Mouse (Mus musculus) hindbrain, embryonic 10.5 days (tissue): ENCODE measurements at regions not wholly inside any gene's neighbourhood (a gene's known extent, or its start where the extent isn't known, plus 50 kb on each side); places are given as distances from the start of the nearest gene placed in this dataset.

ENCODE experiments used
- DNase-seq: peaks from one replicate; pipeline ENCODE4 v3.0.0-alpha.2; 2017; ENCODE audit warnings: low spot score
- H3K27ac ChIP-seq: fragments of 300-500 bp; sonication (generic); 2 replicates; pipeline ENCODE4 v1.5.1; 2016; ENCODE audit warnings: mild to moderate bottlenecking, moderate library complexity
- H3K27me3 ChIP-seq: fragments of 300-500 bp; sonication (generic); 2 replicates; pipeline ENCODE4 v1.6.1; 2016; ENCODE audit warnings: mild to moderate bottlenecking; ENCODE audit not compliant: poor library complexity, insufficient read depth, severe bottlenecking
- H3K36me3 ChIP-seq: fragments of 300-500 bp; sonication (generic); 2 replicates; pipeline ENCODE4 v1.6.1; 2016; ENCODE audit warnings: mild to moderate bottlenecking, moderate library complexity
- H3K4me1 ChIP-seq: fragments of 300-500 bp; sonication (generic); replicated peaks from 2 replicates; pipeline ENCODE4 v1.6.1; 2016; ENCODE audit warnings: mild to moderate bottlenecking
- H3K4me3 ChIP-seq: fragments of 300-500 bp; sonication (generic); 2 replicates; pipeline ENCODE4 v1.5.1; 2016; ENCODE audit warnings: mild to moderate bottlenecking, moderate library complexity
- H3K9me3 ChIP-seq: fragments of 300-500 bp; sonication (generic); 2 replicates; pipeline ENCODE4 v1.6.1; 2016; ENCODE audit warnings: mild to moderate bottlenecking, moderate library complexity
- WGBS: fragments of 180-500 bp; shearing (Covaris S2); methylation state at CpG from one replicate; pipeline ENCODE4 v1.1.7; 2016; 5-methylcytosine and 5-hydroxymethylcytosine counted together

GRCm38 (mm10) chr2:178542032-178542431 lies 111.7 kb downstream of the Cdh26 start:
- Histone ChIP-seq H3K27me3 (no peaks in the 10 kb centered on the region), H3K36me3 (no peaks in the 10 kb centered on the region), H3K9me3 (no peaks in the 10 kb centered on the region), H3K4me1 (peaks cover 13% of the 10 kb centered on the region), H3K4me3 (no peak overlapping the region), H3K27ac (no peak overlapping the region)
- WGBS: 28% methylated on average over 2 of the region's 2 CpGs
- peak; percentile 29 for DNase-seq

- WGBS: 82% methylated on average over 1 of the region's 1 CpGs
- no peaks in the 10 kb centered on the region for H3K36me3 ChIP-seq
- H3K9me3 ChIP-seq: no peaks in the 10 kb centered on the region
- H3K4me3 ChIP-seq: no peak overlapping the region
- H3K27me3 ChIP-seq: no peaks in the 10 kb centered on the region
- no peak for DNase-seq
- peaks cover 13% of the 10 kb centered on the region for H3K4me1 ChIP-seq
- no peak overlapping the region for H3K27ac ChIP-seq
Observed at GRCm38 (mm10) chr2:178544411-178544810, 114.1 kb downstream of the Cdh26 start.

- Histone ChIP-seq H3K27ac (peak overlapping the region; percentile 53; the same call in 1 of the 2 replicates), H3K27me3 (no peaks in the 10 kb centered on the region), H3K4me3 (no peak overlapping the region), H3K36me3 (no peaks in the 10 kb centered on the region), H3K4me1 (peaks cover 13% of the 10 kb centered on the region), H3K9me3 (no peaks in the 10 kb centered on the region)
- DNase-seq: peak; percentile 12
- WGBS: 72% methylated on average over 15 of the region's 15 CpGs
Observed at GRCm38 (mm10) chr2:178545601-178546352, 115.4 kb downstream of the Cdh26 start.

DNA sequence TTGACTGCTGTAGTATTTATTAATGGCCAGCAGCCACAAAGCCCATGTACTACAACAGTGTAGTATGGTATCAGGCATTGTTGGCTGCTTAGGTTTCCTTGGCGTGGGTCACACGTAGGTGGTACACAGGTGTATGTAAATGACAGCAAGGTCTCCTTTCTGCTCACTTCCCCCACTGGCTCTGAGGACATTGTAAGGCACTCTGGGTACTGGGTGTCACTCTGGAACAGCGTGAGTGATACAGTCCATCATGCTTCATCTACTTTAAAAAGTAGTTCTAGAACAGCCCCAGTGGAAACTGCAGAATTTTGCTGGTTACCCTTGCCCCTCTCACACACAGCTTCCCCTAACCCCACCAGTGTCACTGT lies 116.0 kb downstream of the Cdh26 start:
- 87% methylated on average over 3 of the region's 3 CpGs for WGBS
- H3K9me3 ChIP-seq: no peaks in the 10 kb centered on the region

GRCm38 (mm10) chr2:178546888-178547287 lies 116.6 kb downstream of the Cdh26 start:
- H3K4me1 ChIP-seq: peaks cover 13% of the 10 kb centered on the region
- DNase-seq: no peak
- H3K9me3 ChIP-seq: no peaks in the 10 kb centered on the region
- WGBS: 82% methylated on average over 3 of the region's 3 CpGs
- no peaks in the 10 kb centered on the region for H3K36me3 ChIP-seq
- no peak overlapping the region for H3K27ac ChIP-seq
- H3K27me3 ChIP-seq: no peaks in the 10 kb centered on the region
- no peak overlapping the region for H3K4me3 ChIP-seq

More for the DNA sequence above, 116.0 kb downstream of the Cdh26 start:
- Histone ChIP-seq H3K27me3 (no peaks in the 10 kb centered on the region), H3K4me1 (peaks cover 13% of the 10 kb centered on the region), H3K27ac (0 out of 2 replicates have a peak overlapping the region, but pooled peaks have one; percentile 53), H3K4me3 (no peak overlapping the region), H3K36me3 (no peaks in the 10 kb centered on the region)
- no peak for DNase-seq

DNA sequence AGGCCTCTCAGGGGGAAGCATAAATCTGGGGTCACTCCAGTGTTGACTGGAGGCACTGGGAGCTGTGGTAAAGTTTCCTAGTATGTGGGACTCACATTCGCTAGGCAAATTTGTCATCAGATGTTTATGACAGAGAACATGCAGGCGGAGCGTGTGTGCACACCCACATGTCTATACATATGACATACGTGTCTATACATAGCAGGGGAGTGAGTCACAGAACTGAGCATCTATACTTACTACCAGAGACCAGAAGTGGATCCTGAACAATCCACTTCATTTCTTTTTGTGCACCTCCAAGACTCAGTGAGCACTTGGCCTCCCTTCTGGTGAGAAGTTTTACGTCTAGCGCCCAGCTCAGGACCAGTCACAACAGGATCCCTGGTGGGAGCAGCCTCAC lies 118.6 kb downstream of the Cdh26 start:
- H3K27me3 ChIP-seq: no peaks in the 10 kb centered on the region
- 91% methylated on average over 6 of the region's 6 CpGs for WGBS
- no peak overlapping the region for H3K4me3 ChIP-seq
- H3K36me3 ChIP-seq: no peaks in the 10 kb centered on the region
- no peaks in the 10 kb centered on the region for H3K9me3 ChIP-seq
- H3K4me1 ChIP-seq: peaks cover 13% of the 10 kb centered on the region
- H3K27ac ChIP-seq: no peak overlapping the region
- no peak for DNase-seq

DNA sequence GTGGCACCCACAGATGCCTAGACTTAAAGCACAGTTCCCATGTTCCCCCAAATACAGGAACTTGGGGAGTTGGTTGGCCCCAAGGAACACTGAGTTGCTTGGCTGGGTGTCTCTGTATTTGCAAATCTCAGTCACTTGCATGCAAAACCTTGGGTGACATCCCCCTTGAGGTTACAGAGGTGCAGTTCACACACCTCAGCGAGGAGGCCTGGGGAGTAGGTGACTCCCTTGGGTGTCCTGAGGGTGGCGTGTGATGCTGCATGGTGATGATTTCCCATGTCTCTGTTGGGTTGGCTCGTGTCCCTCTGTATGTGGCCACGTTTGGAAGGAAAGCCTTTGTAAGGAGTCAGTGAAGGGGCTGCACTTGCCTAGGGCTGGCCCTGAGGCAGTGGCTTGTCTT lies 123.4 kb downstream of the Cdh26 start:
- Histone ChIP-seq H3K27me3 (0 out of 2 replicates have a peak, but pooled peaks cover 3% of the 10 kb centered on the region), H3K4me1 (peaks cover 12% of the 10 kb centered on the region), H3K27ac (no peak overlapping the region), H3K36me3 (no peaks in the 10 kb centered on the region), H3K4me3 (no peak overlapping the region), H3K9me3 (no peaks in the 10 kb centered on the region)
- no peak for DNase-seq
- 80% methylated on average over 4 of the region's 4 CpGs for WGBS

DNA sequence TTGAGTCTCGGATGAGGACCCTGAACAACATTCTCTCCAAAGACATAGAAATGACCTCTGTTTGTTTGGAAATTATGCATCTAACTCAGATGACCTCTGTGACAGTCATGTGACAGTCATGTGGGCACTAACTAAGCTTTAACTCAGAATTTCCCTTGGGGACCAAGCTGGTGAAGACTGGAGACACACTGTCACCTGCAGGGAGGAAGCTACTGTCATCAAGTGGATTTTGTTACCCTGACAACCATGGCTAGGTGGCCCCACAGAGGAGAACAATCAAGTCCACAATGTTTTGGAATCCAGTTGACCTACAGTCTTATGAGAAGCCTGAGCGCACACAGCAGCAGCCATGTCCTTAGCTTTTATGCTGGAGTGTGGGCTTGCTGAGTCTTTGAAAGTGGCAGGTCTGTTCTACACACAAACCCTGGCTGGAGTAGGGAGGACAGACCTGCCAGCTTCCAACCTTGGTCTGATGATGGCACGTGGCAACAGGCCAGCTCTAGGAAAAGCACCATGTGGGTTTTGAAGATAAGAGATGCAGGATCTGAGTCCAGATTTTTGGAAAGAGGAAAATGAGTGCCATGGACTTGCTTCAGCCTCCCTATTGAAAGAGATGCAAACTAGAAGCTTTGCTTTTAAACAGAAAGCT lies 125.5 kb downstream of the Cdh26 start:
- Histone ChIP-seq H3K27me3 (0 out of 2 replicates have a peak, but pooled peaks cover 3% of the 10 kb centered on the region), H3K4me1 (peaks cover 12% of the 10 kb centered on the region), H3K36me3 (no peaks in the 10 kb centered on the region), H3K9me3 (no peaks in the 10 kb centered on the region), H3K4me3 (no peak overlapping the region), H3K27ac (no peak overlapping the region)
- DNase-seq: no peak
- WGBS: 66% methylated on average over 3 of the region's 3 CpGs

- H3K4me3 ChIP-seq: no peak overlapping the region
- WGBS: 80% methylated on average over 9 of the region's 9 CpGs
- H3K4me1 ChIP-seq: peaks cover 15% of the 10 kb centered on the region
- DNase-seq: no peak
- H3K27ac ChIP-seq: peak overlapping the region; percentile 53; the same call in 1 of the 2 replicates
- H3K36me3 ChIP-seq: no peaks in the 10 kb centered on the region
- 0 out of 2 replicates have a peak, but pooled peaks cover 3% of the 10 kb centered on the region for H3K27me3 ChIP-seq
- H3K9me3 ChIP-seq: no peaks in the 10 kb centered on the region
Observed at GRCm38 (mm10) chr2:178557934-178558333, 127.6 kb downstream of the Cdh26 start.

DNA sequence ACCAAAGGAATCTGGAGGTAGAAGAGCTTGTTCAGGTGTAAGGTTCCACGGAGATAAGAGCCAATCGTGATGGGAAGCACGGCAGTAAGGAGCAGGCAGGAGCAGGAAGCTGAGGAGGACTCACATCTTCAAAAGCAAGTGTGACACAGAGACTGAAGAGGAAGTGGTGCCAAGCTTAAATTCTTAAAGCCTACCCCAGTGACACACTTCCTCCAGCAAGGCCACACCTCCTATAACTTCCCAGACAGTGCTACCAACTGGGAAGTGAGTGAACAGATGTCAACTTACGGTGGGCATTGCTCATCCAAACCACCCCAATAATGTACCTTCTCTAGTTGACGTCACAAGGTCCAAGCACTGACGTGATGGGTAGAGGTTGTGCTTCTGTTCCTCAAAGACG lies 133.0 kb downstream of the Cdh26 start:
- Histone ChIP-seq H3K36me3 (no peaks in the 10 kb centered on the region), H3K9me3 (no peaks in the 10 kb centered on the region), H3K27me3 (no peaks in the 10 kb centered on the region), H3K27ac (no peak overlapping the region), H3K4me3 (no peak overlapping the region), H3K4me1 (peaks cover 14% of the 10 kb centered on the region)
- no peak for DNase-seq
- WGBS: 90% methylated on average over 7 of the region's 7 CpGs

DNA sequence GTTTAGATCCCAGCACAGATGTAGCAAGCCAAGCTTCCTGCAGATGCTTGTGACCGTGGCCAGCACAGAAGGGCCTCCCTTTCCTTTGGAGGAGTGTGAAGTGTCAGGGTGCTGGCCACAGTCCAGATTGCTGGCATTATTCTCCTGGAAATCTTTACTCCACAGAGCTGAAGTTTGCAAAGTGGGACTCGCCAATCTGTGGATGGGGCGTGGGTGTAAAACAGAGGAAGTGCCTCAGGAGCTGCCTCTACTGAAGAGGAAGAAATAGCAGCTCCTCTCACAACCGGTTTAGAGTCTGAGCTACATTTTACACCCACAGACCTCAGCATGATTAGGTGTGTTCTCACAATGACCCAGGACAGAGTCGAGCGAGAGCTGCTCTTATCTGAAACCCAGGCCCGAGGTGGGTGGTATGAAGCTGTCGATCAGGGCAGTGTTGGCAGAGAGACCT lies 135.1 kb downstream of the Cdh26 start:
- H3K4me1 ChIP-seq: peaks cover 14% of the 10 kb centered on the region
- H3K27me3 ChIP-seq: no peaks in the 10 kb centered on the region
- no peak overlapping the region for H3K27ac ChIP-seq
- WGBS: 86% methylated on average over 8 of the region's 8 CpGs
- no peak for DNase-seq
- no peaks in the 10 kb centered on the region for H3K9me3 ChIP-seq
- H3K4me3 ChIP-seq: no peak overlapping the region
- no peaks in the 10 kb centered on the region for H3K36me3 ChIP-seq

- Histone ChIP-seq H3K4me1 (peaks cover 13% of the 10 kb centered on the region), H3K27ac (no peak overlapping the region), H3K27me3 (0 out of 2 replicates have a peak, but pooled peaks cover 1% of the 10 kb centered on the region), H3K9me3 (no peaks in the 10 kb centered on the region), H3K36me3 (no peaks in the 10 kb centered on the region), H3K4me3 (no peak overlapping the region)
- 87% methylated on average over 7 of the region's 7 CpGs for WGBS
- DNase-seq: no peak
Observed at GRCm38 (mm10) chr2:178567493-178567892, 137.2 kb downstream of the Cdh26 start.

GRCm38 (mm10) chr2:178572301-178572700 lies 142.0 kb downstream of the Cdh26 start:
- no peak for DNase-seq
- Histone ChIP-seq H3K27ac (no peak overlapping the region), H3K4me1 (0 out of 2 replicates have a peak, but pooled peaks cover 7% of the 10 kb centered on the region), H3K36me3 (no peaks in the 10 kb centered on the region), H3K27me3 (0 out of 2 replicates have a peak, but pooled peaks cover 3% of the 10 kb centered on the region), H3K4me3 (no peak overlapping the region), H3K9me3 (no peaks in the 10 kb centered on the region)
- 72% methylated on average over 5 of the region's 5 CpGs for WGBS
